Mouse (Mus musculus) stomach, postnatal 0 days (tissue): ENCODE results near the gene Apoa4.

Experiments used
- CTCF ChIP-seq: IDR thresholded peaks from 2 replicates; pipeline ENCODE4 v1.5.1; 2016; ENCODE audit warnings: antibody characterized with exemption, low read depth, mild to moderate bottlenecking, moderate library complexity
- EP300 ChIP-seq: optimal IDR thresholded peaks from 2 replicates; pipeline ENCODE3; 2016; ENCODE audit warnings: antibody characterized with exemption

GRCm38 (mm10) chr9:46215338-46216322 lies 24.9 kb upstream of the Apoa4 start:
- TF ChIP-seq CTCF (no peak), EP300 (no peak)
